Mouse (Mus musculus): ENCODE measurements around the gene Lipe.

GRCm38 (mm10) chr7:25388916-25389315, 9.6 kb downstream of the Lipe start:
- no peak for TF ChIP-seq CTCF (IDR thresholded peaks at IDR 0.05; ENCODE audit: insufficient read depth, low read length)
- no peak for TF ChIP-seq POLR2A (IDR thresholded peaks at IDR 0.05; ENCODE audit: borderline replicate concordance, extremely low read depth, low read depth, low read length)
